Mouse (Mus musculus): ENCODE data around the gene Prrg2. TPM values are rescaled to one million over a fixed set of nuclear protein-coding genes. Genes with fewer than 3 reads are reported as not detected.

Prrg2 gene
- polyA plus RNA-seq, 1 experiment from 2014 or later = 7.1 TPM

Small RNAs within 50 kb of the gene (microRNA-seq; reads per million reads assigned to microRNA genes)
- gene Mir7054 = not detected

Other genes with a start within 250 kb of the Prrg2 start
- 60.8 and 68.9 TPM in 2 replicates for gene Nup62, start 246.6 kb downstream of the Prrg2 start, polyA plus RNA-seq (2015; fragmentation: Nextera tagmentation; extraction: Ambion mirVana)
- gene Il4i1, start 246.3 kb downstream of the Prrg2 start, polyA plus RNA-seq (2015; fragmentation: Nextera tagmentation; extraction: Ambion mirVana) = 0.70 and 1.1 TPM in 2 replicates
- gene Atf5, start 246.0 kb downstream of the Prrg2 start, polyA plus RNA-seq (2015; fragmentation: Nextera tagmentation; extraction: Ambion mirVana) = 5.3 and 5.4 TPM in 2 replicates
- gene Akt1s1, start 213.7 kb downstream of the Prrg2 start, polyA plus RNA-seq (2015; fragmentation: Nextera tagmentation; extraction: Ambion mirVana) = 32.0 and 32.1 TPM in 2 replicates
- 29.0 and 30.0 TPM in 2 replicates for gene Tbc1d17, start 213.6 kb downstream of the Prrg2 start, polyA plus RNA-seq (2015; fragmentation: Nextera tagmentation; extraction: Ambion mirVana)
- 22.8 and 24.2 TPM in 2 replicates for gene Pnkp, start 205.5 kb downstream of the Prrg2 start, polyA plus RNA-seq (2015; fragmentation: Nextera tagmentation; extraction: Ambion mirVana)
- gene Ptov1, start 192.9 kb downstream of the Prrg2 start, polyA plus RNA-seq (2015; fragmentation: Nextera tagmentation; extraction: Ambion mirVana) = 50.4 and 57.0 TPM in 2 replicates
- gene Med25, start 170.0 kb downstream of the Prrg2 start, polyA plus RNA-seq (2015; fragmentation: Nextera tagmentation; extraction: Ambion mirVana) = 47.2 and 51.2 TPM in 2 replicates
- gene Fuz, start 166.6 kb downstream of the Prrg2 start, polyA plus RNA-seq (2015; fragmentation: Nextera tagmentation; extraction: Ambion mirVana) = 7.2 and 7.5 TPM in 2 replicates
- 69.5 and 82.4 TPM in 2 replicates for gene Ap2a1, start 133.2 kb downstream of the Prrg2 start, polyA plus RNA-seq (2015; fragmentation: Nextera tagmentation; extraction: Ambion mirVana)
- gene Tsks, start 119.5 kb downstream of the Prrg2 start, polyA plus RNA-seq (2015; fragmentation: Nextera tagmentation; extraction: Ambion mirVana) = 0.07 and 0.22 TPM in 2 replicates
- 1.9 and 2.3 TPM in 2 replicates for gene Cpt1c, start 87.8 kb downstream of the Prrg2 start, polyA plus RNA-seq (2015; fragmentation: Nextera tagmentation; extraction: Ambion mirVana)
- gene Prmt1, start 76.1 kb downstream of the Prrg2 start, polyA plus RNA-seq (2015; fragmentation: Nextera tagmentation; extraction: Ambion mirVana) = 214 and 220 TPM in 2 replicates
- 41.0 and 42.4 TPM in 2 replicates for gene Irf3, start 65.0 kb downstream of the Prrg2 start, polyA plus RNA-seq (2015; fragmentation: Nextera tagmentation; extraction: Ambion mirVana)
- 18.2 and 20.1 TPM in 2 replicates for gene Bcl2l12, start 64.0 kb downstream of the Prrg2 start, polyA plus RNA-seq (2015; fragmentation: Nextera tagmentation; extraction: Ambion mirVana)
- gene Scaf1, start 46.3 kb downstream of the Prrg2 start, polyA plus RNA-seq (2015; fragmentation: Nextera tagmentation; extraction: Ambion mirVana) = 10.4 and 11.8 TPM in 2 replicates
- 14.4 and 15.0 TPM in 2 replicates for gene Rras, start 44.7 kb downstream of the Prrg2 start, polyA plus RNA-seq (2015; fragmentation: Nextera tagmentation; extraction: Ambion mirVana)
- 1.7 and 2.2 TPM in 2 replicates for gene Prr12, start 9.8 kb downstream of the Prrg2 start, polyA plus RNA-seq (2015; fragmentation: Nextera tagmentation; extraction: Ambion mirVana)
- gene Nosip, start 248 bp downstream of the Prrg2 start, polyA plus RNA-seq (2015; fragmentation: Nextera tagmentation; extraction: Ambion mirVana) = 31.5 and 32.0 TPM in 2 replicates
- gene Rcn3, start 29.5 kb upstream of the Prrg2 start, polyA plus RNA-seq (2015; fragmentation: Nextera tagmentation; extraction: Ambion mirVana) = 35.6 and 38.7 TPM in 2 replicates
- gene Fcgrt, start 41.2 kb upstream of the Prrg2 start, polyA plus RNA-seq (2015; fragmentation: Nextera tagmentation; extraction: Ambion mirVana) = 29.2 and 31.9 TPM in 2 replicates
- 1,277 and 1,372 TPM in 2 replicates for gene Rps11, start 61.8 kb upstream of the Prrg2 start, polyA plus RNA-seq (2015; fragmentation: Nextera tagmentation; extraction: Ambion mirVana)
- gene Rpl13a, start 66.1 kb upstream of the Prrg2 start, polyA plus RNA-seq (2015; fragmentation: Nextera tagmentation; extraction: Ambion mirVana) = 972 and 1,063 TPM in 2 replicates
- 0.12 and 0.37 TPM in 2 replicates for gene Gm45713, start 73.6 kb upstream of the Prrg2 start, polyA plus RNA-seq (2015; fragmentation: Nextera tagmentation; extraction: Ambion mirVana)
- gene Flt3l, start 73.8 kb upstream of the Prrg2 start, polyA plus RNA-seq (2015; fragmentation: Nextera tagmentation; extraction: Ambion mirVana) = 4.5 and 5.4 TPM in 2 replicates
- 51.7 and 54.8 TPM in 2 replicates for gene Pih1d1, start 91.6 kb upstream of the Prrg2 start, polyA plus RNA-seq (2015; fragmentation: Nextera tagmentation; extraction: Ambion mirVana)
- 28.0 and 30.3 TPM in 2 replicates for gene Aldh16a1, start 91.9 kb upstream of the Prrg2 start, polyA plus RNA-seq (2015; fragmentation: Nextera tagmentation; extraction: Ambion mirVana)
- not detected in 2 replicates for gene Slc17a7, start 101.3 kb upstream of the Prrg2 start, polyA plus RNA-seq (2015; fragmentation: Nextera tagmentation; extraction: Ambion mirVana)
- gene Gfy, start 116.9 kb upstream of the Prrg2 start, polyA plus RNA-seq (2015; fragmentation: Nextera tagmentation; extraction: Ambion mirVana) = not detected in 2 replicates
- gene Pth2, start 118.3 kb upstream of the Prrg2 start, polyA plus RNA-seq (2015; fragmentation: Nextera tagmentation; extraction: Ambion mirVana) = not detected in 2 replicates
- 0.07 and 0.14 TPM in 2 replicates for gene Ccdc155, start 142.2 kb upstream of the Prrg2 start, polyA plus RNA-seq (2015; fragmentation: Nextera tagmentation; extraction: Ambion mirVana)
- gene Dkkl1, start 149.5 kb upstream of the Prrg2 start, polyA plus RNA-seq (2015; fragmentation: Nextera tagmentation; extraction: Ambion mirVana) = 2.6 and 2.8 TPM in 2 replicates
- gene Tead2, start 153.1 kb upstream of the Prrg2 start, polyA plus RNA-seq (2015; fragmentation: Nextera tagmentation; extraction: Ambion mirVana) = 11.8 and 12.0 TPM in 2 replicates
- 10.3 and 10.8 TPM in 2 replicates for gene Cd37, start 176.4 kb upstream of the Prrg2 start, polyA plus RNA-seq (2015; fragmentation: Nextera tagmentation; extraction: Ambion mirVana)
- gene Slc6a16, start 178.4 kb upstream of the Prrg2 start, polyA plus RNA-seq (2015; fragmentation: Nextera tagmentation; extraction: Ambion mirVana) = not detected in 2 replicates
- gene Slc6a21, start 214.8 kb upstream of the Prrg2 start, polyA plus RNA-seq (2015; fragmentation: Nextera tagmentation; extraction: Ambion mirVana) = not detected in 2 replicates